Mouse (Mus musculus) megakaryocyte, adult 5-6 weeks (primary cell): ENCODE data around the gene Patz1. TPM values are rescaled to one million over a fixed set of nuclear protein-coding genes. Genes with fewer than 3 reads are reported as not detected.

Experiments
- ATAC-seq: 2 replicates; pipeline ENCODE4 v1.8.0; 2016; ENCODE audit warnings: mild to moderate bottlenecking, inconsistent platforms; ENCODE audit not compliant: poor library complexity, severe bottlenecking
- total RNA-seq, 2 experiments: library from RNA; stranded (forward) in 1 of 2; stranded (reverse) in 1 of 2; fragments of 153-499, 151-499 nt in 1 of 2; fragments of 221-1000, 200-1000 nt in 1 of 2; gene quantifications; 2 replicates each; pipeline versions ENCODE4 v1.2.3 to v1.2.4; 2015 to 2017

Gene Patz1
- total RNA-seq, 2 experiments from 2014 or later, result 25.6 to 27.2 TPM

DNA sequence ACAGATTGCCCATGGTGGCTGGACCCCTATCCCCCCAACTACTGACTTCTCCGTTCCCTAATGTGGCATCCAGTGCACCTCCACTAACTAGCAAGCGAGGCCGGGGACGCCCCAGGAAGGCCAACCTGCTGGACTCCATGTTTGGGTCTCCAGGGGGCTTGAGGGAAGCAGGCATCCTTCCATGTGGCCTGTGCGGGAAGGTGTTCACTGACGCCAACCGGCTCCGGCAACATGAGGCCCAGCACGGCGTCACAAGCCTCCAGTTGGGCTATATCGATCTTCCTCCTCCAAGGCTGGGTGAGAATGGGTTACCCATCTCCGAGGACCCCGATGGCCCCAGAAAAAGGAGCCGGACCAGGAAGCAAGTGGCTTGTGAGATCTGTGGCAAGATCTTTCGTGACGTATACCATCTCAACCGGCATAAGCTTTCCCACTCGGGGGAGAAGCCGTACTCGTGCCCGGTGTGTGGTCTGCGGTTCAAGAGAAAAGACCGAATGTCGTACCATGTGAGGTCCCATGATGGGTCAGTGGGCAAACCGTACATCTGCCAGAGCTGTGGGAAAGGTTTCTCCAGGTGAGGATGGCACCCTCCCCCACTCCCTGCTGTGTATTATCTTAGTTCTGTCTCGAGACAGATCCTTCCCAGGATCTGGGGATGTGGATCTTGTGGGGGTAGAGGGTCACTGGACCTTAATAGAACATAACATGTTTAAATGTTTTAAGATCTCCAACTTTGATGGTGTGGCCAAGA is 2.8 kb downstream of the Patz1 start:
- ATAC-seq, result peak; percentile 17

DNA sequence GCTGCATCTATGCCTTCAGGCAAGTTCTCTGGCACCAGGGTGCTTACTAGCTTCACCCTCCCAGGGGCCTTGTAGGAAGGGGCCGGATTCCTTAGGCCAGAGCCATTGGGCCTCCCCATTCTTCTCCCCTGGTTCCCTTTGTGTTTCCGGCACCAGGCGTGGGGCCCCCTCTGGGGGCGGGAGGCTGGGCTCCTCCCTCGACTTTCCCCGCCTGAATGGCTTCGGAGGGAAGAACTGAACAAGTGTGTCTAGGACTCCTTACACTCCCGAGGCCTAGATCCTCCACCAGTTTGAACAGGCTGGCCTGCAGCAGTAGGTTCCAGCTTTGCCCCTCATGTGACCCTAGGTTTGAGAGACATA is 3.4 kb downstream of the Patz1 start:
- peak; percentile 36 for ATAC-seq

DNA sequence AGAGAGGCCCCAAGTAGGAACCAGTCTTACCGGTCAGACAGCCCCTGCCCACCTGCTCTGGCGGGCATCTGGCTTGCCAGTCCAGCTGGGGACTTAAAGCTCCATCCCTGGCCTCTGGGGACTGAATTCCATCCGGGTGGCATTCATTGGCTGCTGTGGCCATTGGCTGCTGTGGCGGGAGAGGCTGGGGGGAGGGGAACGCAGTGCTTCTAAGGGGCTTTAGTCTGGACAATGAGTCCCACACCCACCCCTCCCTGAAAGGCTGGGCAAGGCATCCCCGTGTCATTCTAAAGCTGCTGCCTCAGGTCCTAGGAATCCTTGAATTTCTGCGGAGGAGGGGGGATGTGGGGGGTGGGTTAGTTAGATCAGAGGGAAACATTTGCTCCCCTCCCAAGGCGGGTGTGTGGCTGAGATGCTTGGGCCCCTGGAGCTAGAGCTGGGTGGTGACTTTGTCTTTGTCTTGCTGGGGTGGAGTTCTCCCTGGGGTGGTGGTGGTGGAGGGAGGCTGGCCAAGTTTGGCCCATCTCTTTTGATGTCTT is 4.1 kb downstream of the Patz1 start:
- no peak for ATAC-seq

DNA sequence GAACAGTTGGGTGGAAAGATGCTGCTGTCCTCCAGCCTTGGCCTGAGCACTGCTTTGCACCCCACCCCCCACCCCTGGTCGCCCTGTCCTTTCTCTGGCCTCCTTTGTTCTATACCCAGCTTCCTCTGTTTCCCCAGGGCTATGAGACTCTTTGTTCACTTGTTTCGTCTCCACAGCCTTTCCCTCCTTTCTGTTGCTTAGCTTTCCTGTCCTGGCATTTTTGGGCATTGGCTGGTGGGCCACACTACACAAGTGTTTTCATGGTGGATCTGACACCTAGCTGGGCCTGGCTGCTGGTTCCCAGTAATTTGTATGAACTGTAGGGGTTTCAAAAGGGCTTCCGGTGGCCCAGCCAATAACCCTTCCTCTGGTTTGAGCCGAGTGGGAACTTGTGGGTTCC is 4.7 kb downstream of the Patz1 start:
- no peak for ATAC-seq

DNA sequence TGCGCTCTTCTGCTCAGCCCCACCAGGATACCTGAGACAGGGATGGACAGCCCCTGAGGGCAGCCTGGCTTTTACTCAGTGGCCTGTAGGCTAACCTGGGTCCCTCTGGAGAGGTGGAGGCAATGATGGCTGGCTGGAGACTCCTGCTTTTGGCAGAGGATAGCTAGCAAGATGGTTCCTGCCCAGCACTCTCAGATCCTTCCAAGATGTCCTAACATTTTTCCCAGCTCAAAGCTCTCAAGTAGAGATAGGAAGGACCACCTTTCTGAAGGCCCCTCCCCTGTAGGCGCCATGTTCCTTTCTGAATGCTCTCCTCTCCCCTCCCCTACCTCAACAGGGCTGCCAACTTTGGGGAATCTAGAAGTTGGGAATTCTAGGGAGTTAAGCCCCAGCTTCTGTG is 6.0 kb downstream of the Patz1 start:
- ATAC-seq, result no peak

DNA sequence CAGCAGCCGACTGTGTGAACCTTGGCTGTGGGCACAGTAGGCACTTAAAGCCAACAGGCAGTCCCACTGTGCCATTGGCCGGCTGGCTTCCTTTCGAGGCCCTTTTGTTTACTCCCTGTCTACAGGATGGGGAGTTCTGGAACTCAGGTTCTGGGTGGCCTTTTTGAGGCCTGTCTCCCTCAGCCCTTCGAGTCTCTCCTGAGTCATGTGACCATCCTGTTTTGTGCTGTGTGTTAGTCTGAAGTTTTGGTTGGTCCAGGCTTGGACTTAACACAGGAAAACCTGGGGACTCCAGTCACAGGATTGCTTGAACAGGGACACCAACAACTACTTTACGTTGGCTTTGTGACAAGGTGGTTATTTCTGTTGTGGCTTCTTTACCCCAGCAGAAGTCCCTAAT is 7.4 kb downstream of the Patz1 start:
- ATAC-seq, result no peak

DNA sequence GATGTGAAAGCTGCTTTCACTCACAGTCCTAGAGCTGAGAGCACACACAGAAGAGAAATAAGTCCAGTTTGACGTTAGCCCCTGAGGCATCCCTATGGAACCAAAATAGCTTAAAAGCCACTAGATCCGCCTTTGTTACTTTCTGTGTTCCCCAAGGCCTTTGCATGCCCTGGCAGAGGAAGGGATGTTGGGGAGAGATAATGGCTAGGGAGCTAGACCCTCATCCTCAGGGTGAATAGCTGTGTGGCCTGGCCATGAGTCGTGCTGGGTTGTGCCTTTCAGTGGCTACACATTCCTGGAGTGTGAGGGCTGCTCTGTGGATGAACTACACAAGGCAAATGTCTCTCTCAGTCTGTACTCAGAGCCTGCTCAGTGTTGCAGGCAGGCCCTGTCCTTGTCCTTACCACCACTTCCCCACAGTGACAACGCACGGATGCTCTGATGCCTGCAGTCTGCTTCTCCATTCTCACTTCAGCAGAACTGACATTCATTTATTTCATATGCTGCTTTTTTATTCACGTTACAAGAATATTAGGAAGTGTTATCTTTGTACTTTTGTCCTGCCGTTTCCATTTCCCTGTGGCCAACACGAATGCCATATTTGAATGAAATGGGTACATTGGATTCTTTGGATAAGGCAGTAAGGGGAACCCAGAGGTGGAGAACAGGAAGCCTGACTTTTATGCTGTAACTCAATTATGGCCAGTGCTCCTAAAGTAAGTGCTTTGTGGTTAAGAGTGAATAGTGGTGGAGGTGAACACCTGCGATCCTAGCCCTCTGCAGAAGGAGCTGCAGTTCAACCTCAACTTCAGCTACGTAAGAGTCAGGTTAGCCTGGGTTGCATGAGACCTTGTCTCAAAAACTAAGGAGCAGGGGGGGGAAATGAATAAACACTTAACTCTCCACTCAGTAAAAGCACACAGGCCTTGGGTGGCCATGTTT is 9.5 kb downstream of the Patz1 start:
- ATAC-seq, result peak; percentile 85

DNA sequence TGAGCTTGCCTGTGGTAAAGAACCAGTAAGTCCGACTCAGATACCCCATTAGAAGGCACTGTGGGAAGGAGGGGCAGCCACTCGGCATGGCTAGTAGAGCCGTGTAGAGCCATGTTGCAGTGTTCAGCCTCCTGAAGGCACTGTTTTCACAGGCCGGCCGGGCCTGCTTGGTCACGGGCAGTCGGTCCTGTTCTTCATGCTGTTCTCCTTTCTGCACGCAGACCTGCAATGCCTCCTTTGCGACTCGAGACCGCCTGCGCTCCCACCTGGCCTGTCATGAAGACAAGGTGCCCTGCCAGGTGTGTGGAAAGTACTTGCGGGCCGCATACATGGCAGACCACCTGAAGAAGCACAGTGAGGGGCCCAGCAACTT is 10.1 kb downstream of the Patz1 start:
- ATAC-seq, result no peak

DNA sequence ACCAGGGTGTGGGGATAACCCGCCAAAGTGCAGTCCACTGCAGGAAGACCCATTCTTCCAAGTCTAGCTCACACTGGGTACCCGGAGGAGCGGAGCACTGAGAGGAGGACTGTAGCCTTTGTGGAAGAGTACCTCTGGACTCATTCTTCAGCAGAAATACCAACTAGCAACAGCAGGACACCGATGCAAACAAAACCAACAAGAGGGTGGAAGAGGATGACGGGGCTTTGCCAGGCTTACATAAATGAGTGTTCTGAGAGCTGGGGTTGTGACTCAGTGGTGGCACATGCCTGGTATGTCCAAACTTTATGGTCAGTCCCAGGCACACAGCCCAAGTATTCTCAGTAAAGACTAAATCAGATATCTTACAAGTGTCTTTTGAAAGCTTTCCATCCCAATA is 12.4 kb downstream of the Patz1 start:
- no peak for ATAC-seq

DNA sequence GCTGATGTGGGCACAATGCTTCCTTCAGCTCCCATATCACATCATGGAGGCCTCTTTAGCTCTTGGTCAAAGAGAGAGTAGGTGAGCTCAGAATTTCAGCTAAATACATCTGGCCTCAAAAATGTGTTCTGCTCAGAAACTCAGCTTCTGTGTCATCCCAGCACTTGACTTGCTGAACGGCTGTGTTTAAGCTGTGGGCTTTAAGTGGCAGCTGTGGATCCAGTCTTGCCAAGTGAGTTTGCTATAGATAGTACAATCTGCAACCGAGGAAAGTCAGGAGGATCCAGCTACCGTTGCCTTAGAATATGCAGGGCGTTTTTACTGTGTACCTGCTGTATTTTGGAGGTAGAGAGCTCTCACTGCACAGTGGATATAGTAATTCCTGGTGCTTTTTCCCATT is 13.7 kb downstream of the Patz1 start:
- no peak for ATAC-seq

DNA sequence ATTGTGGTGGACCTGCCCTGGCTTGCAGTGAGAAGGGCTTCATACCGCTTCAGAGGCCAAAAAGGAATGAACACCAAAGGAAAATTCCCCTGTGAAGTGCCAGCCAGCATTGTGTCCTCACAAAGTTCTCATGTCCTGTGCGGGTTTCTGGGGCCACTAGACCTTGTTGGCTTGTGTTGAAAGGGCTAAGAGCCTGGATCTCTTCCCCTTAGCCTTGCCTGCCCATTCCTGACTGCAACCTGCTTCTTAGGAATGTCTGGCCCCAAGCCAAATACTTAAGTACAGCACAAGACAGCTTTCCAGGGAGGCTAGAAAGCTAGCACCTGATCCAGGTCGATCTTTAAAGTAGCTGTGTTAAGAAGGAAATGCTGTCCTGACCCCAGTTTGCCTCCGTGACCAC is 14.1 kb downstream of the Patz1 start:
- no peak for ATAC-seq

DNA sequence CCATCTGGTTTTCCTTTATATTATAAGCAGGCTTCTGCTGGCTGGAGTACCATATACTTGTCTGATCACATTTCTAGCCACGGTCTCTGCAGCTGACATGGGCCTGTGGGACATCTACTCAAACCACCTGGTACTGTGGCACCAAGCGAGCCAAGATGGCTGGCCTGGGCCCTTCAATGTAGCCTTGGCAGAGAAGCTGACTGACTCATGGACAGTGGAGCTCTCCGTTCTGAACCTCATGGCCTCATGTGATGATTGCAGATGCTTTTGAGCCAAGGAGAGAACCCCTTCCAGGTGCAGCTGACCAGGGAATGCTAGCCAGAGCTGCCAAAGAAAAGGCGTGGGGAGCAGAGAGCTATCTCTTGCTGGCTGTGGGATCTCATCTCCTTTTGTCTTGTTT is 17.1 kb downstream of the Patz1 start:
- no peak for ATAC-seq

DNA sequence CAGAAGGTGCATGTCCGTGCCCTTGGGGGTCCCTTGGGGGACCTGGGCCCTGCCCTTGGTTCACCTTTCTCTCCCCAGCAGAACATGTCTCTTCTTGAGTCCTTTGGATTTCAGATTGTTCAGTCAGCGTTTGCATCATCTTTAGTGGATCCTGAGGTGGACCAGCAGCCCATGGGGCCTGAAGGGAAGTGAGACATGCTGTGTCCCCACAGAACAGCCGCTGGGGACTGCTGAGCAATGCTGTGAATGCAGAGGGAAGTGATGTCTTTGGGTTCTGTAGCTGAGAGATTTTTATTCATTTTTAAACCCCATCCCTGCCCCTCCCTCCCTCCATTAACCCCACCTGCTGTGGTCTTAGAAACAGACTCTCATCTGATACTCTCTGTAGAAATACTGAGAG is 19.2 kb downstream of the Patz1 start:
- peak; percentile 78 for ATAC-seq

DNA sequence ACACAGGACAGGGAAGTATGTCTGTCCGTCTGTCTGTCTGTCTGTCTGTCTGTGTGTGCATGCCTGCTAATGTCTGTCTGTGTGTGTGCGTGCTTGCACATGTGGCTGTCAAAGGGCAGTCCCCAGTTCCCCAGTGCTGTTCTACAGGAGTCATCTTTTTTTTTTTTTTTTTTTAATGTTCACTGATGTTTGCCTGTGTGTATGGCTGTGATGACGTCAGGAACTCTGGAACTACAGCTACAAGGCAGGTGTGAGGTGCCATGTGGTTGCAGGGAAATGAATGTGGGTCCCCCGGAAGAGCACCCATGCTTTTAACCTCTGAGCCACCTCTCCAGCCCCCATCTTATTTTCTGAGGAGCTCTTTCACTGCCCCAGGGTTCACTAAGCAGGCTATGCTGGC is 21.2 kb downstream of the Patz1 start:
- no peak for ATAC-seq

DNA sequence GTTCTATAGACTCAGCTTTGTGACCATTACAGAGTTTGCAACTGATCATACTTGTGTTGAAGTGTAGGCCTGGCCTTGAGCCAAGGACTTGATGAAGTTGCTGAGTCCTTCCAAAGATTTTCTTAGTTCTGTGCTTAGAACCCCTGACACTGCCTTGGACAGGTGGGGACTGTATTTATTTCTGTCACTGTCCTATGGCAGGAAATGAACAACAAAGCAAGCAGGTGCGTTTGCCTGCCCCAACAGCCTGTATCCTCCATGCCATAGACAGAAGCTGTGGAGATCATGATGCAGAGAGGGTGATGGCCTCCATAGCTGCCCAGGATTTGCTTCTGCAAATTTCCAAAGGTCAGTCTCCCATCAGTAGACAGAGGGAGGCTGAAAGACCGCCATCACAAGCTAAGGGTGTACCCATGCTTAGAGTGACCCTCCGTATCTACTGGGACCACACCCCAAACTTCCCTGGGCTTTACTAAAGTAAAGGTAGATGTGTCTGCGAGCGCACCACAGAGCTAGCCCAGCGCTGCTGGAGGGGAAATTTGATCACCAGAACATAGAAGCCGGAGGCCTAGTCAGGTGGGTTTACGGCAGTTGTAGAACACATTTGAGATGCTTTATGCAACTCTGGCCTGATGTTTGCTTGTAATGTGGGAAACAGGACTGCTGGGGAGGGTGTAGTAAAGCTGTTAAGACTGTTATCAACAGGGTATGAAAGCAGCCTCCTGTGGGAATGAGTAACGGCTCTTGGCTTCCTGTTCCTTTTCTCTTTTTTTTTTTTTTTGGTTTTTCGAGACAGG is 22.3 kb downstream of the Patz1 start:
- ATAC-seq, result no peak

DNA sequence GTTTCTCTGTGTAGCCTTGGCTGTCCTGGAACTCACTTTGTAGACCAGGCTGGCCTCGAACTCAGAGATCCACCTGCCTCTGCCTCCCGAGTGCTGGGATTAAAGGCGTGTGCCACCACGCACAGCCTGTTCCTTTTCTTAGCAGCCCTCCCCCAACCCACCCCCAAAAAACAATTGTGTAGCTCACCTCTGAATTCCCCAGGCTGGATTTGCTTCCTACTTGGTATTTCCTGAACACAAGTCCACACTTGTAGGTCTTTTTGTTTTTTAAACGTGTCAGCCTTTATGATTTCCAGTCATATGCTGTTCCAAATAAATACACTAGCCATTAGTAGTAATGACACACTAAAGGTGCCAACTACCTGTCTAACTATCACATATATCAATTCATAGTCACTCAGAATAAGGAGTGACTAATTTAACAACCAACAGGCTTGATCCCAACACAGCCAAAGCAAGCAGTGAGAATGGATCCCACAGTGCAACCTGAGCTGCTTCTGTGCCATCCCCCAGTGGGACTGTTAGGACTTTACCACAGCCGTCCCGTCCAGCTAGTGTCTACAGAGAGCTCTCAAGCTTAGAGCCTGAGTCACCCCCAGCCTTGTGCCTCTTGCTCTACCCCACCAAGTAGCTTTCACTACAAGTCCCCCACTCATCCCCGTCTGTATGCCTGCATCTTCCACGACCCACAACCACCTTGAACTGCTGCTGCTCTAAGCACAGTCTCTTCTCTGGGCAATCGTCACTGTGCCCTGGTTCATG is 23.1 kb downstream of the Patz1 start:
- ATAC-seq, result no peak

DNA sequence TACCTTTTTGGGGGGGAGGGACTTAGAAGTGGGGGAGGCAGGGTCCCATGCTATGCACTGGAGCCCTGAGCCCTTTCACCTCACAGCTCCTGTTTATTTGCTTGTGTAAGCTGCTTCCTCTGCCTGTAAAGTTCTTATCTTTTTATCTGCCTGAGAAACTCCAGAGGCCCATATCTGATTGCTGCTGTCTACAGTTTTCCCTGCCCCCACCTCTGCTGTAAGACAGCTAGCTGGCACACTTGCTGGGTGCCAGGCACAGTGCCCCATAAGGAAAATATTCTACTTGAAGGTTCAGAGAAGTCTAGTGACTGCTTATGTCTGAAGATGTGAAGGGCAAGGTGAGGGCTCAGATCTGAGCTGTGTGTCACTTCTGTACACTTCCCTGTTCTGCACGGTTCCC is 24.6 kb downstream of the Patz1 start:
- ATAC-seq, result peak; percentile 43; the same call in 1 of the 2 replicates

DNA sequence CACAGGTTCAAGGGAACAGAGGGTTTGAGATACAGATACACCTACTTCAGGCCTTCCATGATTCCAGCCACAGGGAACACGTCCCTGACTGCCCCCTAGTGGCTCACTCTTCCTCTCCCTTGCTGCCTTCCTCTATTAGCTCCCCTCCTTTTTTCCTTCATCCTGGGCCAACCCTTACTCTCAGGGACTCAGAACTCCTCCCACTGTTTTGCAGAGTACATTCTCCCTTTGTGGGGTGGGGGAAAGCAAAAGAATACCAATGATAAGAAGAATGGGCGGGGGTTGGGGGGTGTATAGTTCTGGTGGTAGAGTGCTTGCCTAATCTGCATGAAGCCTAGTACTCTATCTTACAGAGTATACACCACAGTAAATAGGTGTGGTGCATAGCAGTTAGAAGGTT is 25.5 kb downstream of the Patz1 start:
- ATAC-seq, result peak; percentile 85

DNA sequence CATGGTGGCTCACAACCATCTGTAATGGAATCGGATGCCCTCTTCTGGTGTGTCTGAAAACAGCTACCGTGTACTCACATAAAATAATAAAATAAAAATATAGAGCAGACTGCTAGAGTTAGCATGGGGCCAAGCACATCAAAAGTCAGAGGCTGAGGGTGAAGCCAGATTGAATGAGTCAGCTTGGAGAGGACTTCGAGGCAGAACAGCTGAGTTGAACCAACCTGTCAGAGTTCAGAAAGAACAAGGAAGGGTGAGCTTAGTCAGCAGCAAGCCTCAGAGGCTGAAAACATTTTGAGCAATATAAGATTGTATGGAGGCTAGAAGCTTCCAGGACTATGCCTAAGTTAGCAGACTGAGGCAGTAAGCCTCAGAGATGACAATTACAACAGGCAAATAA is 29.6 kb downstream of the Patz1 start:
- ATAC-seq, result no peak

DNA sequence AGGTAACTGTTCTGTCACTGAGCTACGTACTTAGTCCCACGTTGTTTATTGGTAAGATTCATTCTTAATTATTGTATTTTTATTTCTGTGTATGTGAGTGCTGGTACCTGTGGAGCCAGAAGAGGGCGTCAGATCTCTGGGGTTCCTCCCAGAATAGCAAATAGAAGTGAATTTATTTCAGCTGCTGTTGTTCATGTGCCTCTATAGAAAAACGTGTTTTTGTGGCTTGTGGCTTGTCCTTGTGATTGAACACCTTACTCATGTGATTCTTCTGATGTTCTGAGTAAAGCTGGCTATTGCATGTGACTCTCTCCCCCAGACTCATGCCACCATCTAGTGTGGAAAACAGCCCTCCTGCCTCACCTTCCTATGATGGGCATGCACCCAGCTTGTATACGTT is 39.6 kb downstream of the Patz1 start:
- ATAC-seq, result no peak
